Mouse (Mus musculus): ENCODE results near the gene Mpdu1. TPM values are rescaled to one million over a fixed set of nuclear protein-coding genes. Genes with fewer than 3 reads are reported as not detected.
"Not testable (repeated sequence)": the region's sequence is repeated elsewhere in the genome, so short reads cannot be mapped to it uniquely, and the experiment has no call there.

Gene Mpdu1
- polyA plus RNA-seq, 1 experiment = 159 TPM

- DNase-seq (ENCODE audit: low read depth) = no peak
Observed at GRCm38 (mm10) chr11:69665457-69665960, 3.1 kb upstream of the Mpdu1 start.

- DNase-seq (ENCODE audit: low read depth) = no peak
Observed at GRCm38 (mm10) chr11:69664841-69665240, 2.4 kb upstream of the Mpdu1 start.

- no peak for DNase-seq (ENCODE audit: low read depth)
Observed at GRCm38 (mm10) chr11:69663795-69664194, 1.4 kb upstream of the Mpdu1 start.

- DNase-seq (ENCODE audit: low read depth) = no peak
Observed at GRCm38 (mm10) chr11:69662967-69663671, 677 bp upstream of the Mpdu1 start.

GRCm38 (mm10) chr11:69661221-69661881 lies 1.1 kb downstream of the Mpdu1 start:
- no peak for DNase-seq (ENCODE audit: low read depth)

GRCm38 (mm10) chr11:69657462-69657881 lies 5.0 kb downstream of the Mpdu1 start:
- no peak for DNase-seq (ENCODE audit: low read depth)

- no peak for DNase-seq (ENCODE audit: low read depth)
Observed at GRCm38 (mm10) chr11:69656617-69657461, 5.6 kb downstream of the Mpdu1 start.

- no peak for DNase-seq (ENCODE audit: low read depth)
Observed at GRCm38 (mm10) chr11:69656065-69656455, 6.4 kb downstream of the Mpdu1 start.

- no peak for DNase-seq (ENCODE audit: low read depth)
Observed at GRCm38 (mm10) chr11:69655264-69656064, 7.0 kb downstream of the Mpdu1 start, which contains the start of gene Sox15. TSS of gene Sox15 (plus strand) at chr11:69655314.

GRCm38 (mm10) chr11:69654760-69655159 lies 7.7 kb downstream of the Mpdu1 start:
- DNase-seq (ENCODE audit: low read depth) = no peak

GRCm38 (mm10) chr11:69653399-69653798 lies 9.0 kb downstream of the Mpdu1 start:
- no peak for DNase-seq (ENCODE audit: low read depth)

- DNase-seq (ENCODE audit: low read depth) = no peak
Observed at GRCm38 (mm10) chr11:69645860-69646259, 16.6 kb downstream of the Mpdu1 start.

GRCm38 (mm10) chr11:69635471-69635870 lies 27.0 kb downstream of the Mpdu1 start:
- no peak for DNase-seq (ENCODE audit: low read depth)

GRCm38 (mm10) chr11:69633128-69633866 lies 29.1 kb downstream of the Mpdu1 start:
- DNase-seq (ENCODE audit: low read depth) = no peak

- peak; percentile 97 for DNase-seq (ENCODE audit: low read depth)
Observed at GRCm38 (mm10) chr11:69632284-69633089, 30.0 kb downstream of the Mpdu1 start, which contains the start of gene Fxr2. TSS of gene Fxr2 (plus strand) at chr11:69632990.

- no peak for DNase-seq (ENCODE audit: low read depth)
Observed at GRCm38 (mm10) chr11:69629802-69630201, 32.6 kb downstream of the Mpdu1 start.

GRCm38 (mm10) chr11:69628286-69628685 lies 34.2 kb downstream of the Mpdu1 start:
- DNase-seq (ENCODE audit: low read depth) = no peak

- not testable (repeated sequence) for DNase-seq (ENCODE audit: low read depth)
Observed at GRCm38 (mm10) chr11:69624339-69624738, 38.1 kb downstream of the Mpdu1 start.

- DNase-seq (ENCODE audit: low read depth) = no peak
Observed at GRCm38 (mm10) chr11:69623006-69623405, 39.4 kb downstream of the Mpdu1 start.

- DNase-seq (ENCODE audit: low read depth) = no peak
Observed at GRCm38 (mm10) chr11:69622406-69622805, 40.0 kb downstream of the Mpdu1 start.

Measured in gonadal fat pad, adult 2 months (tissue).